Mouse (Mus musculus) spleen, adult 2 months (tissue): ENCODE results near the gene Aldh3b2.

Experiments
- CTCF ChIP-seq: fragments of 200-500 bp; IDR thresholded peaks from 2 replicates; pipeline ENCODE4 v1.5.1; 2011; ENCODE audit warnings: mild to moderate bottlenecking, inconsistent platforms; ENCODE audit not compliant: insufficient read depth, insufficient read length, insufficient replicate concordance; ENCODE audit errors: extremely low read depth
- POLR2A ChIP-seq: fragments of 200-500 bp; IDR thresholded peaks from 2 replicates; pipeline ENCODE4 v1.6.1; 2011; ENCODE audit warnings: low read depth, low read length, inconsistent platforms

DNA sequence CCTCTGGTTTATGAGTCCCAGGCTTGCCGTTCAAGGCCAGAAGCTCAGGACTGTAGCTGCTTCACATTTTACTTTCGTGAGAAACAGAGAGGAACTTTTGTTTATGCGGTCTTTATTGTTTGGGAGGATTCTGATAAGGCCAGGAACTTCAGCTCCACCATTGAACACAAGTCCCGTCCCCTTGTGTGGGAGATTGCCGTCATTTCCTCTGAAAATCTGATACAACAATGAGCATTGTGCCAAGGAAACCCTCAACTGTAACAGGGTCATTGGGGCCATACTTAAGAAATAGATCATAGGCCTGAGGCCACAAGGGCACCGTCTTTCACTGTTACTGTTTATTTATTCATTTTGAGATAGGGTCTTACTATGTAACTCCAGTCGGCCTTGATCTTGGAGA lies 51.1 kb downstream of the Aldh3b2 start:
- TF ChIP-seq CTCF (no peak), POLR2A (no peak)
